Mouse (Mus musculus): Measurements from ENCODE around the gene Slc16a13. TPM values are rescaled to one million over a fixed set of nuclear protein-coding genes. Genes with fewer than 3 reads are reported as not detected.
A peak's percentile ranks its signal among the peaks of the same experiment; 100 is the strongest.

Gene Slc16a13
- total RNA-seq, 2 experiments from 2014 or later, result 2.1 to 2.9 TPM

DNA sequence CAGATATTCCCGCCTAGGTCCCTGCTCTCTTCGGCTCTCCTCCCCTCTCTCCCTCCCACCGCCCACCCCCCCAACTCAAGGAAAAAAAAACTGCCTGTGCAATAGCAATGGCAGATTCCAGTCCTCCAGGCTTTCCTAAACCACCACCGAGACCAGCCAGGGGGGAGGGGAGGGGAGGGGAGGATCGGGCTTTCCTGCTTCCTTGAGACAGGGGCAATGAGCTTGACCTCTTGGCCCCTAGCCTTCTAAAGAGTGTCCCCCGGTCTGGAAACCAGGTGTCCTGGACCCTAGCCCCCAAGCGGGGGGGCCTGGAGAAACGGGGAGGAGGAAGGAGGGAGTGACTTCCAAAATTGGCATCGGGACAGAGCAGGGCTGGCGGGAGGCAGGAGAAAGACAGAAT is 11.7 kb upstream of the Slc16a13 start:
- peak; percentile 69 to 80 for DNase-seq

DNA sequence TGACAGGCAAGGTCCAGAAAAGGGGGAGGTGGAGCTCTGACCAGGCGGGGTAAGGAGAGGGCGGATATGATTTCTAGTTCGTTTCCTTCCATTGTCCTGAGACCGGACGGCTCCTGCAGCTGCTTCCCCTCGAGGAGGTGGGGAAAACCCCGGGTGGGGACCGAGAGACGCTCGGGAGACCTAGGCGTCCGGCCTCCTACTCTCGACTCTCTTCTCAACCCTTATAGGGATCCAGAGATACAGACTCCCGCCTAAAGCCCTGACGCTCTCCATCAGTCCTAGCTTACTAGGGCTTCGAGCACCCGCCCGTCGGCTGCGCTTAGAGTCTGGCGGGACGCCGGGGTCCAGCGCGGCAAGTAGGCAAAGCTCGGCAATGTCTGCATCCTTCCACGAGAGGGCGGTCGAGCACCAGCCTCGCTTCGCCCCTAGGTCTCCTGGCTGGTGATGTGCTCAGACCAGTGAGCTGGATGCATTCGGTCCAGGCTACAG is 9.4 kb upstream of the Slc16a13 start:
- DNase-seq, result peak; percentile 92 to 93

DNA sequence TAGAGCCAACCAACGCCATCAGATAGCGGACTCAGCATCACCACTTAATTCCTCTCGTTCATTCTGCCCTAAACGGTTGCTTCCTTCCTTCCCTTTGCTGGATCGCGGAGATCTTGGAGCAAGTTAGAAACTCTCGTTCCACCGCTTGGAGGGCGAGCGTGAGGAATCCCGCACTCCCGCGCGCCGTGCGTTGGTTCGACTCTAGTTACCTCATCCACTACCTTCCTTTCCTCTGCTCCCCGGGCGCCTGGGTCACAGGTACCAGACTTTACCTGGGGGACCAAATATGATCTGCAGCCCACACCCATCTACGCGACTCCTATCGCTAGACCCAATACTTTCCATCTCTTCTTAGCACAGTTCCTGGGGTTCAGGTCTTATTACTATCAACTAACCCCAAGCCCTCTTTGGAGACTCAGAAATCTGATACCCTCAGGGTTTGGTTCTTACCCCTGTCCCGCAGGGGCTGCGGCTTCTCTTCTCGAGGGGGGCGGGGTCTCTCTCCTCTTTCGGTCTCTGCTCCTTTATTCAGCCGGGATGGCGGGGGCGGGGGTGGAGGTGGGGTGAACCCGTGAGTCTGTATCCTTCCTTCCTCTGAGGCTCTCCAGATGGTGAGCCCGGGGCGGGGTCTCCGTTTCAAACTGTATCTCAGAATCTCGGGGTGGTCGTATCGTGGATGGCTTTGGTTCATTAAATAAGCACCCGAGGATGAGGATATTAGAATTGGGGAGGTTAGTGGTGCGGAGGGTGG is 8.6 kb upstream of the Slc16a13 start, which contains the start of gene Bcl6b:
Gene Bcl6b (minus strand): TSS at position 539 of the 751 bp plus-strand sequence.
- DNase-seq, result peak; percentile 65 to 66

DNA sequence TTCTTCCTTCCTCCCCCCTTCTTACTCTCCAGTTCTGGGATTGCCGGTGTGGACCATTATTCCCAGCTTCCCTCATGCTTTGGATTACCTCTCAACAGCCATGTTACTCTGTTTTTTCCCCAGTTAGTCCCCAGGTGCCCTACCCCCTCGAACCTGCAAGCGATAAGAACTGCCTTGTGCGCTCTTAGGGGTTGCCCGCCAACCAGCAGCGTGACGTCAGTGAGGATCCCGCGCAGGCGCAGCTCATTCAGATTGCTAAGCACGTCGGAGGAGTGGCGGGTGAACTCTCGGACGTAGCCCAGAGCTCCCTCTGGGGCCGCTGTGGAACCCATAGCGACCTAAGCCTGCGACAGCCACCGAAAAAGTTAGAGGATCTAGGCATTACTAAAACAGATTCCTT is 8.0 kb upstream of the Slc16a13 start:
- peak; percentile 92 for DNase-seq

DNA sequence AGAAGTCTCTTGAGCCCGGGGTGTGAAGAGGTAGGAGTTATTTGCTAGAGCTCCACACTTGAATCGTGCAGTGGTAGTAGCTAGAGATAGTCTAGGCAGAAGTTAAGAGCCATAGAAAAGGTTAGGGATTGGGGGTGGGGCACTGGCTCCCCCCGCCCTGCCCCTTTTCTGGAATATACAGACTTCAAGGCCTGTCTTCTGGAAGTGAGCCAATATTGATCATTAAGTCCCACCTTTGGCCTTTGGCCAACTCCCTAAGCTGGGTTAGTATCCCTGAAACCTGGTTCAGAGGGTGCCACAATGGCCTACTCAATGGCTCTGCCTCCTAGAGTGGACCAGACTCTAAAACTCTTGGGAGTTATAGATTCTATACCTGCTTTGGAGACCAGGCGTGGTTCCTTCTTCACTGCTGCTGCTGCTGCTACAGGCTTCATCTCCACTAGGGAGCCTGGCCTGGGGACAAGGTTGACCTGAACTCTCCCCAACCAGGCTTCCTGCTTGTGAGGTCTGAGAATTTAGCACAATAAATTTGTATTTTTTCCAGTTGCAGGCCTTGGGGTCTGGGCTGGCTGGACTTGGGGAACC is 6.9 kb upstream of the Slc16a13 start:
- peak in 1 of 2 experiments; percentile 13 for DNase-seq

DNA sequence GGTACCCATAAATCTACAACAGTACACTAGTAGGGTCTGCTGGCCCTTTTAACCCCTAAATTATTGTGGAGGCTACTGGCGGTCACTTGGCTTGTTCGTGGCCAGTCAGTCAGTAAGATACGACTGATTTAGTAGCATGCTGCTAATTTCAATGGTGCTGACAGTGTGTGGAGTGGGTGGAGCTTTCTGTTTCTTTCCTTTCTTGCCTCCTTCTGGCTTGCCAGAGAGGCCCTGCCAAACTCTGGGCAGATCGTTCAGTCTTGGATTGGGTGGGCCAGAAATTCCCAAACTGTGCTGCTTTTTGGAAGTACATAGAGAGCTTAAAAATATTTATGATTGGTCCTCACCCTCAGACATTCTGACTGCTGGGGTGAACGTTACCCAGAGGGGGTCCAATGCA is 6.3 kb upstream of the Slc16a13 start:
- peak in 1 of 2 experiments; percentile 38 for DNase-seq

DNA sequence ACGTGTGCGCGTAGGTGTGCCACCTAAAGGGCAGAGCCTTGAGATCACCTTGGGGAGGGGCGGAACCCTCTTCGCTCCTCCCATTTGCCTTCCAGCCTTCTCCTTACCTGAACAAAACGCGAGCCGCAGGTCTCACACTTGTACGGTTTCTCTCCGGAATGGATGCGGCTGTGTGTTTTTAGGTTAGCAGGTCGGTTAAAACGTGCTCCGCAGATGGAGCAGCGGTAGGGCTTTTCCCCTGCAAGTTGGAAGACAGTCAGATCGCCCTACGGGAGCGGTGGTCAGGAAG is 5.7 kb upstream of the Slc16a13 start:
- DNase-seq, result peak in 1 of 2 experiments; percentile 21

DNA sequence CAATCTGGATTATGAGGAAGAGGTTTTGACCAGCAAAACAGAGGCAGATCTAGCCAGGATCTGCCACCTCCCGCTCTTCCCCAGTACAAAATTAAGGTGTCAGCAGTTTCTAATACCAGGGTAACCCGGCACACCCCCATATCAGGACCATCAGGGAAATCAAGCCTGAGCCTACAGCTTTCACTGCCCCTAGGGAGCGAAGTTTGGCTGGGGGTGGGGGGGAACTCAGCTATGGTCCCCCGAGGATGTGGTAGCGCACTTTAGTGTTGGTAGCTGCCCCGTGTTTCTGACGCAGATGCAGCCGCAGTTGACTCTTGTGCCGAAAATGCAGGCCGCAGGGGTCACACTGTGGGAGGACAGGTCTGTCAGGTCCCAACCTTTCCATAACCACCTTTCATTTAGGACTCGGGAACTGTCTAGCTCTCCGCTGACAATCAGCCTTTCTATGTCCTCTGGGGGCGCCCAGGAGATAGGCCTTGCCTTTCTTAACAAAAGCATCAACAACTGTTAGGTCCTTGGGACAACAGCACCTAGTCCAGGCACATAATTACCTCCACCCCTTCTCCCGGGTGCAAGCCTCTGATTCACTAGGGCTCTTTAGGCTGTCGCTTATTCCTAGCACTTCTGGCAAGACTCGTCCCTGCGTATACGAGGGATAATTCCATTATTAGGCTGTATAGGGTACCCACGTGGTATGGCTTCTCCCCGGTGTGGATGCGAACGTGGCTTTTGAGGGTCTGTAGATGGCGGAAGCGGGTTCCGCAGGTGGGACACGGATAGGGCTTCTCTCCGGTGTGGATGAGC is 5.1 kb upstream of the Slc16a13 start:
- DNase-seq, result peak in 1 of 2 experiments; percentile 31

DNA sequence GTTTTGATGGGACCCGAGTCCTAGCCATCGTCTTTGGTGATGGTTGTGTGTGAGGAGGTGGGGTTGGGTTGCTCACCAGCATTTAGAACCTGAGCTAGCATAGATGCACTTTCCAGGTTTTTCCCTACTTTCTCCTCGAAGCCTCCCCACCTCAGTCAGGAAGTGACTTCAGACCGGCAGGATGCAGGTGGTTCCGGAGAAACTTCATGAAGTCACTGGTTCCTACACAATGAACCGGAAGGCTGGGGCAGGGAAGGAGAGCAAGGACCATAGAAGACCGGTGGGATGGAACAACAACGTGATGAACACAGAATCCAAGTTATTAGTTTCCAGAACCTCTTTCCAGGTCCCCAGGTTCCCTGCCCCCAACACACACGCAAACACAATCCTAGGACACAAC is 2.9 kb upstream of the Slc16a13 start:
- DNase-seq, result peak; percentile 71 to 89

DNA sequence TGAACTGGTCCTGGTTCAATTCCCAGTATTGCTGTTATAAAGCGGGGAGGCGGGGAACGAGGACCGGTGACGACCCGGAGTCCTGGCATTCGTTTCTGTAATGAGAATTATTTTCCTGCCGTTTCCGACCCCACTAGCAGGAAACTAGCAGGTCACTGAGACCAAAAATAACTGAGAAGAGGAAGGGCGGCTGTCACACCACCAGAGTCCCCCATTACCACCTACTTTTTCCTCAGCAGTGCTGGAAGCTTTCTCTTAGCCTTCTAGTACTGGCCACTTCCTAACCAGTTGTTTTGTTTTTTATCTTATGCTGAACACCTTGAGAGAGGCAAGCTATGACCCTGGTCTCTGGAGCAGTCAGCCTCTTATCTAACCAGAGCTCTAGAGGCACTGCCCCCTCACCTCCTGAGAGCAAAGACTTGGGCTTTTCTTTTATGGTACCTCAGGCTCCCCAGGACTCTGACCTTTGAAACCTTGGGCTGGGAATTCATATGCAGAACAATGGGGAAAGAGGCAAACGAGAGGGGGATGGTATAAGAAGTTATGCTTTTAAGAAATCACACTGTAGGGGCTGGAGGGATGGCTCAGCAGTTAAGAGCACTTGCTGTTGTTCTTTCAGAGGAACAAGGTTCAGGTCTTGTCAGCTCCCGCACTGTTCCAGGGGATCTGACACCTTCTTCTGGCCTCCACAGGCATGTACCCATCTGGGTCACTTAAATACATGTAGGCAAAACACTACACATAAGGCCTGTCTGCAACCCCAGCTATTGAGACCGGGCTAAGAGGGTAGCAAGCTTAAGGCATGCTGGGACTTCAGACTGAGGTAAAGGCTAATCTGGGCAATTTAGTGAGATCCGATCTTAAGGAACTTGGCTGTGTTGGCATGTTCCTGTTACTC is 988 bp upstream of the Slc16a13 start:
- DNase-seq, result peak; percentile 65 to 81

DNA sequence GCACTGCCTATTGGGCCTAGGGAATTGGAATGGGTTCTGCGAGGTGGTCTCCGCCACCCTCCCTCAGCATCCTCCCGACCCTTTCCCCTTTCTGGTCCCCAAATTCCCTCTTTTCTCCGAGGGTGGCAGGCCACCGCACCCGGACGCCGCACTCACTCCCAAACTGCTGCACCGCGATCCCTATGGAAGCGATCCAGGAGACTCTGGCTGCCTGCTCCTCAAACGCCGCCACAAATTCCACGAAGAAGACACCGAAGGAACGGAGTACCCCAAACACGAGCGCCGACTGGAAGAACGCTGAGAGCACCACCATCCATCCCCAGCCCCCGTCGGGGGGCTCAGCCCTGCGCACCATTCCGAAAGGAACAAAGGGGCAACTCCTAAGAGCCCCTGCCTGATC is 541 bp downstream of the Slc16a13 start:
- no peak for DNase-seq

DNA sequence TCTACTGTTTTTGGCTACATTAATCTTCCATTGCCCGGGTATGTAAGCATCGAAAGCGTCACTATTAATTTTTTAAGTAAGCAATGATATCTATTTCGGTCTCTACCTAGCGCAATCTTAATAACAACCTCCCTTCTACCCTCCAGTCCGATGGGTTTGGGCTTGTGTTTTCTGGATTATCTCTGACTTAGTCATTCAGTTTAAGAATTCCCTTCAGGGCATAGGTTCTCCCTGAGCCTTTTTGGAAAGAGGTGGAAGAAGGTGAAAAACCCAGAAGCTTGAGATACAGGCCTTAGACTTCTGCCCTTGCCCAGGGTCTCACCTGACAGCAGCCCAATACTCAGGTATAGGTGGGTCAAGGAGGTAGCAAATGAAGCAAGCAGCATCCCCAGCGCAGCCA is 991 bp downstream of the Slc16a13 start:
- DNase-seq, result no peak

DNA sequence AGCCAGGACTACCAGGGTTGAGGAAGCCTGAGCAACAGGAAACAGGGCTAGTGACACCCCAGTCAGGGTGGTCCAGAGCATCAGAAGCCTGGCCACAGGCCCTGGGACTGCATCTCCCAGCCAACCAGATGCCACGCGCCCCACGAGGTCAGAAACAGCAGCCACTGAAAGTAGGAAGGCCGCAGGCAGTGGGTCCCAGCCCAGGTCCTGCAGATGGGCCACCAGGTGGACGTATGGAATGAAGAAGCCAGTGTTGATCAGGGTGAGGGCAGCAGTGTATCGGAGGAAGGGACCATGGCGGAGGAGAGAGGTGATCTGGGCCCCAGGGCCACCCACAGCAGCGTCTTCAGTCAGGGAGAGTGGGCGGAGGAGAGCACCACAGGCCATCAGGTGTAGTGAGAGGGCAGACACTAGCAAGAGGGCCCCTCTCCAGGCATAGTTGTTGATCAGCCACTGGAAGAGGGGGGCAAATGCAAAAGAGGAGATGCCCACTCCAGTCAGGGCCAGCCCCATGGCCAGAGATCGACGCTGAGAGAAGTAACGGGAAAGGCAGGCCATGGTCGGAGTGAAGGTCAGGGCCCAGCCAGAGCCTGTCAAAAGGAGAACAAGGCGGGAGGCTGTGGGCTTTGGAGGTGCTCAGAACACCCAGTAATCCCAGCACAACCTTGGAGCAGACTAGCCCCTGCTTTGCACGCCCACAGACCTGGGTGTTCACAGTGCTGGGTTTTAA is 2.0 kb downstream of the Slc16a13 start:
- DNase-seq, result no peak

DNA sequence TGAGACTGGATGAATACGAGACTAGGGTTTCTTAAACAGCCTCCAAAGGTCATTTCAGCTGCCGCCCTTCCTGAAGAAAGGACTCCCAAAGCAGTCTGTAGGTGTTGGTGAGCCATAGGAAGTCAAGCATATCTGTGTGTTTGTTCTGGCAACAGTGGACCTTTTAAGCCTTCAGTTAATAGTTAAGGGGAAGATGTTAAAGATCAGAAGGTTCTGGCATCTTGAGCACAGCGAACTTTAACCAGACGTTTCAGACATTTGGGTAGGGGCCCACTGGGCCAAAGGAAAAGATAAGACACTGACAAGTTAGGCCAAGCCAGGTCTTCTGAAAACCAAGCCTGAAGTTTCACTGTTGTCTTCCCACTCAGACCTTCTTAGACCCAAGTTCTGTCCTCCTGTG is 2.8 kb downstream of the Slc16a13 start:
- no peak for DNase-seq

DNA sequence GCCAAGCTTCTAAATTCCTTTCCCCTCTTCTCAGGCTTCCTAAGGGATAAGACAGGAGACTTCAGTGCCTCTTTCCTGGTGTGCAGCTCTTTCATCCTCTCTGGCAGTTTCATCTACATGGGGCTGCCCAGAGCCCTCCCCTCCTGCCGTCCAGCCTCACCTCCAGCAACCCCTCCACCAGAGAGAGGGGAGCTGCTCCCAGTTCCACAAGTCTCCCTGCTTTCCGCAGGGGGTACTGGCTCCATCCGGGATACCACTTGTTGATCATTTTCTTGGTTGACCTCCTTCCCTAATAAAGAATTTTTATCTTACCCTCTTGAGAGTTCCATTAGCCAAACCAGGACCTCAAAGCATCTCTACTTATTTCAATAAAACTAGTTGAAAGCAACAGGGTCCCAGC is 4.8 kb downstream of the Slc16a13 start:
- DNase-seq, result no peak

DNA sequence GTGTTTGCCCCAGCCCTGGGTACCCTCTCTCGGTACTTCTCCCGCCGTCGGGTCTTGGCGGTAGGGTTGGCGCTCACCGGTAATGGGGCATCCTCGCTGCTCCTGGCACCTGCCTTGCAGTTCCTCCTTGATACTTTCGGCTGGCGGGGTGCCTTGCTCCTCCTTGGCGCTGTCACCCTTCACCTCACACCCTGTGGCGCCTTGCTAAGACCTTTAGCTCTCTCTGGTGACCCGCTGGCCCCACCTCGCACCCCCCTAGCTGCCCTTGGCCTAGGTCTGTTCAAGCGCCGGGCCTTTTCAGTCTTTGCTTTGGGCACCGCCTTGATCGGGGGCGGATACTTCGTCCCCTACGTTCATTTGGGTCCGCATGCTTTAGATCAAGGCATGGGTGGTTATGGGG is 5.6 kb downstream of the Slc16a13 start:
- no peak for DNase-seq

DNA sequence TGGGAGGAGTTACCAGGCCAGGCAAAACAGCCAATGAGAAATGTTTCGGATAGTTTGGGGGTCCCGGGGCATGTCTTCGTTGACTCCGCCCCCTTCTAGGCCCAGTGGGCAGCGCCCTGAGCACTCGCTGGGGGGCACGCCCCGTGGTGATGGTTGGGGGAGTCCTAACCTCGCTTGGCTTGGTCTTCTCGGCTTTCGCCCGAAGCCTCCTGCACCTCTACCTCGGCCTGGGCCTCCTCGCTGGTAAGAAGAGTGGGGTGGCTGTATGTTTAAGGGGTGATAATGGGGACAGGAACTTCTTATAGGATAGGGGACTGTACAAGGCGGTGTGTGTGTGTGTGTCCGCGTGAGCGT is 6.0 kb downstream of the Slc16a13 start:
- no peak for DNase-seq

DNA sequence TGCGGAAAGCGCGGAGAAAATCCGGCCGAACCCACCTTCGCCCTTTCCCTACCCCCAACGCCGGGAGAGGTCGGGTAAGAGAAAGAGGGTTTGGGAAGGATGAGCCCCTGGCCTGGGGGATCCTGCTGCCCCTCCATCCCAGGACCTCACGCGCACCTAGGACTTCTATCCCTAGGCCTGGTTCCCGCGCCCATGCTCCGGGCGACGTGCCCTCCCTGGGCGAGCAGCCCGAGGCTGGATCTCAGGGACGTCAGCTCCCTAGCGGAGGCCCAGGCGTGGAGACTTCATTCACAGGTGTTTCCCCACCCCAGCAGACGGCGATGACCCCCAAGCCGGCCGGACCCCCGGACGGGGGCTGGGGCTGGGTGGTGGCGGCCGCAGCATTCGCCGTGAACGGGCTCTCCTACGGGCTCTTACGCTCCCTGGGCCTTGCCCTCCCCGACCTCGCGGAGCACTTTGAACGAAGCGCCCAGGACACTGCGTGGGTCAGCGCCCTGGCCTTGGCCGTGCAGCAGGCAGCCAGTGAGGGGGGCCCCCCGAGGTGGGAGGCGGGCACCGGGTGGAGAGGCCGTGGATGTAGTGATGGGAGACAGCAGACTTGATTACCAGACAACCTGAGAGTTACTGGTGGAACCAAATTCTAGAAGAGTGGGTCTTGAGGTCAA is 6.5 kb downstream of the Slc16a13 start:
- DNase-seq, result peak in 1 of 2 experiments; percentile 55

DNA sequence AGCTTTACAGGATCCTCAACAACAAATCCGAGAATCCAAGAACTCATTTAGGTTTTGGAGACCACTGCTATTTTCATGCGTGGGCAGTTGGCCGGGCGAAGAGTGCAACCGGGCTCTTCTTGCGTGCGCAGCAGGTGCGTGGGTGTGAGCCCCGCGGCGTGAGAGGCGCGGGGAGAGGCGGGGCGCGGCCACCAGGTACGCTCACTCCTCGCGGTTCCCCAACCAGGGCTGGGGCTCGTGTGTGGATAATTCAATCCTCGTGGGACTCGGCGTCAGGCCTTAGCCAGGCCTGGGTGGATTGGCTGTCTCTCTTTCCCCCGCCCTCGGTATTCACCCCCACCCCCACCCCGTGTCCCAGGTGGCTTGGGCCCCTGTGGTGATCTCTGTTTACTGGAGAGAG is 7.1 kb downstream of the Slc16a13 start:
- DNase-seq, result no peak

DNA sequence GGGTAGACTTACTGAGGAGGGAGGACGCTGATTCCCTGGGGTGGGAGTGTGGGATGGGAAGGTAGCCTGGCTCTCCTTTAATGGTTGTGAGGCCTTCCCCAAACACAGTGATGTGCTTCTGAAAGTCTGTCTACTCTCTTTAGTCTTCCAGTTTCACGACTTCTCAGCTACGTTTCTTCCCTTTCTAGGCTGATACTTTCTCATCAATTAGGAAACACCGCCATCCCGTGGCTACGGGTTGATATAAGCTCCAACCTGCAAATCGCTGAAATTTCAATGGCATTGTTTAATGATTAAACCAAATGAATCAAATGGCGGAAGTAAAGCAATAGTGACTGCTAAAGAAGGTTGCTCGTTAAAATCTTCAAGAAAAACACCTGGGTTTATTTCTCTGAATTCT is 8.0 kb downstream of the Slc16a13 start:
- DNase-seq, result peak; percentile 79 to 88

DNA sequence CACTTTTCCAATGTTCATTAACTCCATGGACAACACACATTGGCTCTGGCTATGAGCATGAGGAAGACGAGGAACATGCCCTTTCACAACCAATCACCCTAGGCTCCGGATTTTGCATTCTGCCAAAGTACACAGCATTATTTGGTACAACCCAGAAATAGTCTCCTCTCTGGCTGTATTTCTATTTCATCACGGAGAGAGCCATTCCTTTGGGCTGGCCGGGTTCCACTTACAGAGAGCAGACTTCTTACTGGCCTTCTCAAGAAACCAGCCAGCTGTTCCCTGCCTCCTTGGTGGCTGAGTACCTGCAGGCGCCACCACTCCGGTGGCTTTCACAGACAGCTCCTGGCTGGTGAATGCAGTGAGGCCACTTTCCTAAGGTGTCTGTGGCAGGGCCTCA is 8.4 kb downstream of the Slc16a13 start, which contains the start of gene Slc16a11:
Gene Slc16a11 (plus strand): TSS at position 330 of the 400 bp plus-strand sequence.
- DNase-seq, result peak in 1 of 2 experiments; percentile 20
